Mouse (Mus musculus) neutrophil, adult 5-6 weeks (primary cell): Measurements from ENCODE around the gene Sec62. TPM values are rescaled to one million over a fixed set of nuclear protein-coding genes. Genes with fewer than 3 reads are reported as not detected.

Experiments
- ATAC-seq: fragments of 151-379, 151-347 bp; 2 replicates; pipeline ENCODE4 v1.8.0; 2017; ENCODE audit warnings: mild to moderate bottlenecking, moderate TSS enrichment; ENCODE audit not compliant: insufficient number of reproducible peaks, poor library complexity, low FRiP score, severe bottlenecking; ENCODE audit errors: extremely low read depth
- total RNA-seq: library from RNA; stranded (forward); fragments of 200-1000 nt; gene quantifications from 2 replicates; pipeline ENCODE4 v1.2.3, GENCODE M21; 2017

Sec62 gene
- total RNA-seq: 92.5 and 95.0 TPM in 2 replicates

DNA sequence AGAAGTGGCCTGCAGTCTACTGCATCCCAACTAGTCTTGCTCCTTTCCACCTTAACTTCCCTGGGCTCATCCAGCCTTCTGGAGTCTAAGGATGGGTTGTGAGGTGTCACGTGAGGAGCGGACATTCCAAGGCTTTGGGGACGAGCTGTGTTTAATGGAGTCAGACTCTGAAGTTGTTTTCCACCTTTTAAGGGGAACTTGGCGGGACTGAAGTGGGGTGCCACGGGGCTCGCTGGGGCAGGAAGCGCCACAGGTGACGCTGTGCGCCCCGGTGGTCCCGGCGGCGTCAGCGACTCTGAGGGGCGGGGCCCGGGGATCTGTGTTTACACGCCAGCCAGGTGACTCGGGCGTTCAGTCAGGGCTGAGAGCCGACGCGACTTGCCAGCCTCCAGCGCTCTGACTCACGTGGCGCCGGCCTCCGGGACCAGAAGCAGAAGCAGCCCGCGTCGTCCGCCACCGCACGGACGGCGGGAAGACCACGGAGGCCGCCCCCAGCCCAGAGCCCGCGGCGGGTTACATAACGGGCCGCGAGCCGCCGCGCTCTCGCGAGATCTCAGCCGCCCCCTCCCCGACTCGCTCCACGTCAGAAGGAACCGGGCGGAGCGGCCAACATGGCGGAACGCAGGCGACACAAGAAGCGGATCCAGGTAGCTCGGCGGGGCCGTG lies at the start of gene Sec62:
Sec62 (plus strand) TSS at position 139 of the 666 bp plus-strand sequence.
- ATAC-seq: peak; percentile 86

DNA sequence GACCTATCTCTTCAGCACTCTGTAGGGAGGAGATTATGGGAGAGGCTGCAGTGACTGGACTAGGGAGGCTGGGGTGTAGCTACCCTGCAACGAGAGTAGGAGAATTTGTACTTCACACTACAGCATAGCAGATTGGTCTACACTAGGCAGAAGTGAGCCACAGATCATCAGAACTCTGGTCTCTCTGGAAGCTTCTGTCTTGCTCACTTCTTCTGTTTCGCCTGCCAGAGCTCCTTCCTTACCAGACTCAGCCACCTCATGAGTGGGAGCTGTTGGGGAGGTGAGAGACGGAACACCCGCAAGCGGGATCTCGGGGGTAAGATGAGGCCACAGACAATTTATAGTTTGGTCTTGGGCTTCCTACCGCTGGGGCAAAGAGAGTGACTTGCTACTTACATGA lies 49.8 kb upstream of the Sec62 start:
- ATAC-seq: no peak

DNA sequence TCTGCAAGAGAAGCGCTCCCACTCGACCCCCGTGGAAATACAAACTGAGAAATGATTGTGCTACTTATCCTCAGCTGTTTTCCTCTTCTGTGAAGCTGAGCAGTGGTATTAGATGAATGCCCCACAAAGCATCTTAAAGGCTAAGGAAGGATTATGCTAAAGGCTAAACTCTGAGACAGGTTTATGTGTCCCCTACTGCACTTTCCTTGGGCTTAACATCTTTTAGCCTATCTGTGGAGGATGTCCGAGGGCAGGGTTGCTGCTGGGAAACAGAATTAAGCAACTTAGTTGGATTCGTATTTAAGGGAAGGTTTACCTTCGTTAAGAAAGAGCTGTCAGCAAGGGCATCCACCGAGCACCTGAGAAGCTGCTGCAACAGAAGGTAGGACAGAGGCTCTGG lies 46.7 kb upstream of the Sec62 start, which contains the start of gene Samd7:
Samd7 (plus strand) TSS at position 288 of the 400 bp plus-strand sequence.
- ATAC-seq: no peak

DNA sequence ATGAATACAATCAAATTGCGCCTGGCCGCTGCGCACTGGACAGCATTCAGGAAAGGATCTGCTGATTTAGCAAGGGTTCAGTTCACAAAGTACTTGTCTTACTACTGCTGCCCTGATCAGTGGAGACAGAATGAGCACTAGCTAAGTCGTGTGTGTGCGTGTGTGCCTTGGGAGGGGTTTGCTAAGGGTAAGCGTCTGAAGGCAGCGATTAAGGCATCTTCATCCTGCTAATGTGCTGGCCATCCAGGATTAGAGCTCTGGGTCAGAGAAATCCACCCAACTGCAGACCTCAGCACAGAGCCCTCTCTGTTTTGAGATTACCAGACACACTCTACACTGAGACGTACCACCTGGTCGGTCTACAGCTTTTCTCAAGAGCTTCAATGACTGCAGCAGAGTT lies 44.4 kb upstream of the Sec62 start:
- ATAC-seq: no peak

DNA sequence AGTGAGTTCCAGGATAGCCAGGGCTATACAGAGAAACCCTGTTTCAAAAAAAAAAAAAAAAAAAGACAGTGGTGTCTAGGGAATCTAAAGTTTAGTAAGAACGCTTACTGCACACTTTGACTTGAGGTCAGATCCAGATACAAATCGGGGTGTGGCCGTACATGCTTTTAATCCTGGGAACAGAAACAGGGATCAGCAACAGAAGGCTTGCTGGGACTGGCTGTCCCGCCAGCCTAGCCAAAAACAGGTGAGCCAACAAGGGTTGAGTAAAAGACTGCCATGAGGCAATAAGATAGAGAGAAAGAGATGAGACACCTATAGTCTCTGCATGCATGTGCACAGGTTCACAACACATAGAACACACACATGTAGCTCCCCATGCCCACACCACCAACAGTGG lies 38.0 kb upstream of the Sec62 start:
- no peak for ATAC-seq

DNA sequence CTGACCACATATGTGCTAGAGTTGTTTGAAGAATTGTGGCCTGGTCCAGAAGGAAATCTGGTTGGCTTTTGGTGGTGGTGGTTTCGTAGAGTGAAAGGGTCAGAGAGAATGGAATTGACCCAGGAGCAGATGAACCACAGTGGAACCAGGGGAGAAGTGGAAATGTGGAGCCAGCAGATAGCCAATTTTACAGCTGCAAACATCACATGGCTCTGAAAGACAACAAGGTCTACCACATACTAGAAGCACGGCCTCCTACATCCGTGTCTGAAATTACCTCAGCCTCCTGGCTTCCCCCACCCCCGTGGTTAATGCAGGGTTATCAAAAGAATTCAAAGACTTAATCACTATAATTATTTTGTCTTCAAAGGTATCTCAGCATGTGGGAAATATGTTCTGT lies 27.8 kb upstream of the Sec62 start:
- ATAC-seq: no peak

DNA sequence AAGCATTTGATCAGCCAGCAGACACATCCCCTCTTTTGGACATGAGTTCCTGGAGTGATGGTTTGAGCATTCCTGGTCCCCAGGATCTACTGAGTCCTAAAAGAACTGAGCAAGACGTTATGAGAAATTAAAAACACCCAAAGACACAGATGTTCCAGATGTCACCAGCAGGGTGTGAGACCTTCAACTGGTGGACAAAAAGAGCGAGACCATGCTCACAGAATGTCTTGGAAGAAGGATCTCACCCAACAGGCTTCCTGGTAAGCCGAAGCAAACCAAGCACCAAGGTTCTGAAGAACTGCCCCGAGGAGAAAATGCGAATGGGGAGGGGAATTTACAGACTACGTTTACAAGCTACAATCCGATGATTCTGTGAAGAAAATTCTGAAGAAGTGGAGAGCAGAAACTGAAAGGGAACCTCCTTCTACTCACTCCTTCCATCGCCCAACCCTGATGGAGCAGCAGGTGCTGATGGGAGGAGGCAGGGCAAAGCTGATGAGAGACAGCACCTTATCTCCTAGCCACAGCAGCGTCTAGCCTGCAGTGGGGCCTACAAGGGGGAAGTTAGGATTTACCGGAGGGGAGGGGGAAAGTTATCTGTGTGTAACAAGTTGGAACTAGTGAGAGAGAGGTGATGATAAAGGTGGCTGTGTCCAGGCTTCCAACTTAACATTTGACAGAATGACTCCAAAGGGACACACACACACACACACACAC lies 27.2 kb upstream of the Sec62 start:
- no peak for ATAC-seq

DNA sequence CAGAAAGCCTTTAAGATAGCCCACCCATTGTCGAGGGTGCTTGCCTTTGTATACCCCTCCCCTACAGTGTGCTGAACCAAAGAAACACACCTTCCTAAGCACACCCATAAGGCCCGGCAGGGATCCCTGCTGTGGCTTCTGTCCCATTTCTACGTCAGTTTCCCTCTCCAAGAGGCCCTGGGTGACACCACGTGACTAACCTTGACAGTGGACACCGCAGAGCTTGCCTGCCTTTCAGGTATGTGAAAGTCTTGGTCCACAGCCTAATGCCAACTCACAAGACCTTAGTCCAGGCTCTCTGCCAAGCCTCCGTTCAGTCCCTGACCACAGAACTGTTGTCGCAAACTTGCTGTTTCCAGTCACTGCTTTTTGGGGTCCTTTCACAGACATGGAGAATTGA lies 26.5 kb upstream of the Sec62 start:
- ATAC-seq: no peak

DNA sequence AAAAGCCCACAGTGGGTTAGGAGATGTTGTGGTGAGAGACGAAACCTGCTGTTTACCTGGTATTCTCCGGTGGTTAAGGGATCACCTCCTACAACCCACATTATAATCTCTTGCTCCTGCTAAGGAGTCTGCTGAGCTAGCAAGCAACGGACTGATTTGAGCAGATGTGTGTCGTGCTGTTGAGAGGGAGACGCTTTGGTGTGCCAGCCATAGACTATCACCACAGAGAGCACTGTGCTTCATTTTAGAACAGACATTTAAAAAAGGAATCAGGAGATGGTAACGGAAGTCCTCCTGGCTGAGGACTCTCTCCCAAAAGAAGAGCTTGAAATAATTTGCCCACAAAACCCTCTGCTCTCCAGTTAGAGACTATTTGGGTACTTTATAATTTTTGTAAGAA lies 25.4 kb upstream of the Sec62 start:
- no peak for ATAC-seq

DNA sequence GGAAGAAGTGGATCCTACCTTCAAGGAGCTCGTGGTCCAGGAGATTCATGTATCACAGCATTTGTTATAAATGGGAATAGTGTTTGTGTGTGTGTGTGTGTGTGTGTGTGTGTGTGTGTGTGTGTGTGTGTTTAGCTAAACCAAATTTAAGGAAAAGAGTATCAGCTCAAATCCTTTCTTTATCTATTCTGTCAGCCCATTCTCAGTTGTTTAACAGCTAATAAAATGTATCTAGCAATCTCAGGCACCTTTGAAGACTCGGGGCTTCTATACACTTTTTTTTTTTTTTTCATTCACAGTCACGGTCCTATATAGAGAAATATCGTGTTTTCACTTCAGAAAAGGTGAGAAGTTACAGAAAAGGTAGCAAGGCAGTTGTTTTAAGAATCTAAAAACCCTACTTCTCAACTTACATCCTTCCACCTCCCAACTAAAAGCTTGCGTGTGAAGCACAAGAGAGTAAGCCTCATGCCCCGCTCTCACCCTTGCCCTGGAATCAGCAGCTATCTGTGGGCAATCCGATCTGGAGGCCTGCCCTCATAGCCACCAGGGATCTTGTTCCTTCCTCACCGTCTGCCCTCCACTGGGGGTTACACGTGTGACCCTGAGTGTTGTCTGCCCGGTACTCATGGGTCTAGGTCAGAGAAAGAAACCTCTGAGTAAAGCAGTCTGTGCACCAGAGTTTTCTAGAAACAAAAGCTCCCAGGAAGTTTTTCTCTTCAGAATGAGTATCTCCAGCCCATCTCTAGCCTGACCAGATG lies 22.7 kb upstream of the Sec62 start:
- ATAC-seq: no peak

DNA sequence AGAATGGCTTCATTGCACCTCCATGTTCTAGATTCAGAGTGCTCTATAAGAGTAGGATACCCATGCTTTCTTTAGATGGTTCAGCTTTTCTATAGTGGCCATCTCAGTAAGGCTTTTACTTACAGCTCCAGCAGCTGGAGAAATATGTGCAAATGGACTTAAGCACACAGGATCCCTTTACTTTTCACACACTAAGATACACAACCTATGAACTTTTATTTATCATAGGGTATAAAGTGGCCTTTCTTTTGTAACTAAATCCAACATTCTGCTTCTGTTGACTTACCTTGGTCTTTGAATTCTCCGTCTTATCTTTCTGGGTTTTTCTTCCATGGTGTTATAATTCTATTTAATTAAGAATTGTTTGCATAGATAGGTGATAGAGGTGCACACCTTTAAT lies 21.1 kb upstream of the Sec62 start:
- no peak for ATAC-seq

DNA sequence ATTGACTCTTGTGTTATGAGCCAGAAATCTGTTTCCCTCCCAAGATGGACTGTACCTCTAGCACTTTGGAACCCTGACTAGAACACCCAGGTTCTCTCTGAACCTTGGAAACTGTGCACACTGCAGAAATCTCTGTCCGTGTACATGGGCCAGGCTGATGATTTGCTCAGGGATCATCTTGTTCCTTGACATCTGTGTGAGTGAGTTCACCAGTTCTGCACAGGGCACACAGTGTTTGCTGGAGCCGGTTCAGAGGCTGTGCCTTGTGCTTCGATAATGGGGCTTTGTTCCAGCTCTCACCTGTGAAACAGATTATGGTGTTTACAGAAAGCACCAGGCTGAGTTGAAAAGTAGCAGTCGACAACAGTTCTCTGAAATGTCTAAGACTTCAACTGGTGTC lies 20.0 kb upstream of the Sec62 start:
- no peak for ATAC-seq

DNA sequence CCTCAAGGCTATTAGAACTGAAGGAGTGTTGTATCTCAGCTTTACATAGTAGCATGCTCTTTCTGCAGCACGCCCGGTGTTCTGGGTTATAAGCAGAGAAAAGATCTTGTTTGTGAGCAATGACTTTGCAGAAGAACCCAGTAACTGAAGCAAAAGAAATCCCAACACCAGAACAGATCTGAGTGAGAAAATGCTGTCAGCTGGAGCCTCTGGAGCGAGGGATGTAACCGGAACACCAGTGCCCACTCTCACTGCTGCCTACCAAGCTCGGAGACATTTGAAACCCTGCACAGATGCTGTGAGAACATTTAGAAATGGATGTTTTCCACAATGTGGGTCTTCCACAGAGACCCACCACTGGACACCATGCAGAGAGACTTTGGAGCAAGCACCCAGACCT lies 18.0 kb upstream of the Sec62 start:
- no peak for ATAC-seq

DNA sequence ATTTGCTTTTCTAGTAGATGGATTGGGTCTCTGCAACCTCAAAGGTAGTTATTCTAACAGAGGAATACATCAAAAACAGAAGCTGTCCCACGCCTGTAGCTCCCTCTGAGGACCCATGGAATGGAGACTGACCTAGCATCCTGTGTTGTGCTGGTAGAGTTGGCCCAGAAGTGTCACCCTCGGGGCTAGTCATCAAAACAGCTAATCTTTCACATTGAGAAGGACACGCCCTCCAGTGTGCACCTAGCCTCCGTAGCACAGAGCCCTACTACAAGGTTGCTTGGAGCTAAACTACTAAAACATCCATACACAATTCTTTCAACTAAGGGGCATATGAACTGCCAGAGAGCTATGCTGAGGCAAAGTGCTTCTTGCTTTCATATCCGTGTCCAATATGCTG lies 14.7 kb upstream of the Sec62 start:
- ATAC-seq: no peak

DNA sequence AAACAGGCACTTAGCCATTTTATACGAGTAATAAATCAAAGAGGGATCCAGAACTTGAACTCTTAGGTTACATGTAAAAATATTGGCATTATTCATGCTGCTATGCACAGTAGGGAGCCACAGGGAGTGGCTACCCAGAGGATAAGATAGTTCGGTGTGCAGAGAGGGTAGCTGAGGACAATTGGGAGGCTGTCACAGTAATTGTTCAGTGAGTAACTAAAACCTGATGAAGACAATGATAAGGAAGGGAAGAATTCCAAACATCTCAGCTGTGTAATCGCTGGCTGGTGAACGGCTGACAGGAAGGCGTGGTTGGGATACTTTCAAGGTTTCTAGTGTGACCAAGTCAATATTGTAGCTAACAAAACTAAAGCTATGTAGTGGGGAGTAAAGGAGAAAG lies 4.1 kb upstream of the Sec62 start:
- no peak for ATAC-seq

DNA sequence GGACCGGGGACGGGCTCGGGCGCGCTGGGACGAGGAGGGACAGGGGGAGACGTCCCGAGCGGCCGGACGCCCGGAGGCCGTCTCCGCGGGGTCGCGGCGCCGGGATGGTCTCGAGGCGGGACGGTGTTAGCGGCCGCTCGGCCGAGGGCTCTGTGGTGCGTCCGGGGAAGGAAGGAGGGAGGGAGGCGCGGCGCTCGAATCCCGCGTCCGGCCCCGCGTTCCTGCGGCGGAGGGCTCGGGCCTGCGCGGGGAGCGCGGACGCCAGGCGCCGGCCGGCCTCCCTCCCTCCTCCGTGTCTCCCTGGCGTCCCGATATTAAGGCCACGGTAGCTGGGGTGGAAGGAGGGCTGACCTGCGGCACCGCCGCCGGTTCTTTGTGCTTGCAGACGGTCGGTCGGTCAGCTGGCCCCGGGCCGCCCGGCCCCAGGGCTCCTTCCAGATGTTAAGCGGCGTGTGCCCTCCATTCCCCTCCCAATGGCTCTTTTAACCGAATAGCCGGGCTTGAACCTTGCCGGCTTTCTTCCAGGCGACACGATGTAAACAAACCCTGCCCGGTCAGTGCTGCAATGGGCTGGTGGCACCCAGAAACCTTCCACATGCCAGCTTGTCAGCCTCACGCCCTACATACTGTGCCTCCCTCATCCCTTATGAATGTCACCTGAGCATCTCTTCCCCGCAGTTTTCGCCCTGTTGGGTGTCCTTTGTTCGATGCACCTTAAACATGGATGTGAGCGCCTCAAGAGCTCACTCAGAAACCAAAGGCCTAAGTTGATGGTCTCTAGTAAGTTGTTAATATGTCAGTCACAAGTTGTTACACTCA lies 937 bp downstream of the Sec62 start:
- ATAC-seq: peak; percentile 11; the same call in 1 of the 2 replicates

DNA sequence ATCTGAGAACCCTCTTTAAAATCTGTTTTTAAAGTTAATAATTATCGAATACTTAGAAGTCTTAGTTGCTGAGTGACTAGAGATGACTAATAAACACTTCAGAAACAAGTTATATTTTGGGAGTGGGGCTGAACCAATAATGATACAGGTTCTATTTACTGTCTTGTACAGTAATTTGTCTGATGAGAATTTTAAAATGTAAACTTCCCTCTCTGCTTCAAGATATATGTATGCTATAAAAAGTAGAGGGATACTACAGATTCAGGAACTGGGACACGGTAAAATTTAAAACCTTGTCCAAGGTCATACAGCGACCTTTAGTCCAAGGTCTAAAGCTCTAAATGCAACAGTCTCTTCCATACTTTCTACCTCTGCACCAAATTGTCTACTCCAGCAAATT lies 9.5 kb downstream of the Sec62 start:
- ATAC-seq: no peak

DNA sequence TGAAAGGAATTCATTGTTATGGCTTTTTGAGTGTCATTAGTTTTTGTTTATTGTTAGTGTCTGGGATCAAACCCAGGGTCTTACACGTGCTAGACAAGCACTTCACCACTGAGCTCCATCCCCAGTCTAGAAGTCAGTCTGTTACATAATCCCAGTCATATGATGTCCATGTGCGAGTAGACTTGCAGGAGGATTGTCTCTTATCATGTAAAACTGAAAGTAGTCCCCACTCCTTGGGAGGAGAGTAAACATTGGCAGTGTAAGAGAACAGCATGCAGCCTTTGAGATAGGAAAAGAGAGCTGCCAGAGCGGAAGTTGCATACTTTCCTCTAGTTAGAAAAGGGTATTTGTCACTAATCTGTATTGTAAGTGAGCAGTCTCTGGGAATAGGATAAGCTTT lies 20.2 kb downstream of the Sec62 start:
- ATAC-seq: no peak

DNA sequence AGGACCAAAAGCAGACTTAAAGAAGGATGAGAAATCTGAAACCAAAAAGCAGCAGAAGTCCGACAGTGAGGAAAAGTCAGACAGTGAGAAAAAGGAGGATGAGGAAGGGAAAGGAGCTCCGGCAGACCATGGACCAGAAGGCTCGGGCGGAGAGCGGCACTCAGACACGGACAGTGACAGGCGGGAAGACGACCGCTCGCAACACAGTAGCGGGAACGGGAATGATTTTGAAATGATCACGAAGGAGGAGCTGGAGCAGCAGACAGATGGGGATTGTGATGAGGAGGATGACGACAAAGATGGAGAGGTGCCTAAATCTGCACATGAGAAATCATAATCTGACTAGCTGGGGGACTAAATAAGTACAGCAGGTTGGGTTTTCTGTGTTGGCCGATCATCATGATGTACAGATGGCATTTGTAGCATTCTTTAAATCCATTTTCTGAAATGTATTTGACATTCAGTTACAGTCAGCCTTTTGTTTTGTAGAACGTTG lies 26.0 kb downstream of the Sec62 start:
- no peak for ATAC-seq
